Comparison of ENCODE assay signal across 9 mouse cellular contexts in the genomic region with DNA sequence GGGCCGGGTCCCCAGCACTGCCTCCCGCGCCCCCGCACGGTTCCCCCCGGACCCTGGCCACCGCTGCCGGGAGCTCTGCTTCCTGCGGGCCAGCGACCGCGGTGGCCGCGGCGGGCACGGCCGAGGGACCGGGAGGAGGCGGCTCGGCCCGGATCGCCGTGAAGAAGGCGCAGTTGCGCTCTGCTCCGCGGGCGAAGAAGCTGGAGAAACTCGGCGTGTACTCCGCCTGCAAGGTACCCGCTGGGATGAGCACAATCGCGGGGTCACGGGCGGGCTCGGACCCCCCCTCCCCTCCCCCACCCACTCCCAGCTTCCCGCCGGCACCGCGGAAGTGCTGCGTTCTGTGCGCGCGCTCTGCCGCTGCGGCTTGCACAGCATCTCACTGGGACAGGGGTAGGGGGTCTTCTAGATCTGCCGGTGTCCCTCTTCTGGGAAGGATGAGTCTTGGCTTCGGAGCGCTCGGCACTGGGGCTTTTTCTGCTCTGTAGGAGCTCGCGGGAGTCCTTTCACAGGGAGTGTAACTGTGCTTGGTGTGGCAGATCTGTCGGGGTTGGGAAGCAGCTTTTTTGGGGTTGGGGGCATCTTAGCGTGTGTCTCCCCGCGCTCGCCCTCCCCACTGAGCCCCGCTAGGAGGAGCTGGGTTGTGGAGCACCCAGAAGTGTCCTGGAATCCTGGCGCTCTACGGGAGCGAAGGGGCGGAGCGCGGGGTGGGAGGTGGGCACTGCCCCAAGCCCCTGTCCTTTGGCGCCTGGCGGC. TPM values are rescaled to one million over a fixed set of nuclear protein-coding genes. Genes with fewer than 3 reads are reported as not detected.
A peak's percentile ranks its signal among the peaks of the same experiment; 100 is the strongest.
DNase-seq lines count a peak whose midpoint lies in the region; ATAC-seq and TF ChIP-seq lines count a peak whose summit lies in the region.
"Had no signal": no experiment of that assay in that cellular context is flagged by ENCODE, and none has a peak within 500 bp of the region (broad histone marks: within the 10 kb centered on the region; RNA-seq: fewer than 3 reads in every experiment).

No protein-coding gene starts in this region.

- peak overlapping the region; percentile 91 for H3K4me3 ChIP-seq in forebrain, embryonic 16.5 days (replicated peaks; ENCODE audit: low read length)
- H3K4me3 ChIP-seq in hindbrain, embryonic 14.5 days (replicated peaks; ENCODE audit: low read length), result peak overlapping the region; percentile 94
- peak overlapping the region; percentile 90 for H3K4me3 ChIP-seq in midbrain, embryonic 10.5 days

- ATAC-seq in Patski, result peak; percentile 36
- peak; percentile 77 for ATAC-seq in forebrain, embryonic 16.5 days
- ATAC-seq in hindbrain, embryonic 14.5 days (ENCODE audit: low FRiP score), result peak; percentile 76
- no peak for ATAC-seq in inflammation-experienced regulatory T-cells, adult 6 months

- POLR2A ChIA-PET in Patski (lab: Charles Lee), result interaction anchor here (0.9 to 1.6 kb wide), 4 partner anchors 20 to 70 kb away, joined by 3 to 9 read pairs (median 3); no protein-coding TSS in a partner anchor

- H3K9ac ChIP-seq in forebrain, embryonic 16.5 days (replicated peaks; ENCODE audit: low read depth, low read length), result peak overlapping the region; percentile 94
- peak overlapping the region; percentile 95 for H3K9ac ChIP-seq in hindbrain, embryonic 14.5 days

- intact Hi-C loops in left cerebral cortex, postnatal 4 days (cut with DNase I), result loop anchor here (5.0 kb wide), 1 partner anchor 70 kb away; no protein-coding TSS in a partner anchor

- CTCF ChIA-PET in Patski (lab: Charles Lee), result interaction anchor here (1.0 to 4.1 kb wide), 4 partner anchors 11 to 78 kb away, joined by 3 to 24 read pairs (median 5); no protein-coding TSS in a partner anchor

- H3K27me3 ChIP-seq in Patski, result no peaks in the 10 kb centered on the region
- no peaks in the 10 kb centered on the region for H3K27me3 ChIP-seq in forebrain, embryonic 16.5 days (replicated peaks; ENCODE audit: control insufficient read depth, insufficient read depth, low read length)
- no peaks in the 10 kb centered on the region for H3K27me3 ChIP-seq in hindbrain, embryonic 14.5 days (ENCODE audit: control insufficient read depth, insufficient read depth, low read length)
- H3K27me3 ChIP-seq in midbrain, embryonic 10.5 days (ENCODE audit: low read depth, poor library complexity, severe bottlenecking), result no peaks in the 10 kb centered on the region

- H3K4me1 ChIP-seq in forebrain, embryonic 16.5 days (replicated peaks; ENCODE audit: control insufficient read depth, insufficient read depth, low read length), result peaks cover 29% of the 10 kb centered on the region
- peaks cover 29% of the 10 kb centered on the region for H3K4me1 ChIP-seq in hindbrain, embryonic 14.5 days (replicated peaks; ENCODE audit: control insufficient read depth, insufficient read depth, low read length)
- H3K4me1 ChIP-seq in midbrain, embryonic 10.5 days, result peaks cover 38% of the 10 kb centered on the region

- H3K27ac ChIP-seq in forebrain, embryonic 16.5 days (ENCODE audit: low read length), result peak overlapping the region; percentile 96
- H3K27ac ChIP-seq in hindbrain, embryonic 14.5 days, result peak overlapping the region; percentile 96
- H3K27ac ChIP-seq in midbrain, embryonic 10.5 days (replicated peaks), result peak overlapping the region; percentile 99

- no peaks in the 10 kb centered on the region for H3K36me3 ChIP-seq in forebrain, embryonic 16.5 days (ENCODE audit: control insufficient read depth, insufficient read depth)
- H3K36me3 ChIP-seq in hindbrain, embryonic 14.5 days (replicated peaks; ENCODE audit: control insufficient read depth, insufficient read depth), result no peaks in the 10 kb centered on the region
- no peaks in the 10 kb centered on the region for H3K36me3 ChIP-seq in midbrain, embryonic 10.5 days

- TF ChIP-seq CTCF in Patski (IDR thresholded peaks at IDR 0.05), result peak; percentile 43

- in situ Hi-C loops in Patski (cut with MboI; ENCODE audit: low pct_unique_long_range_greater_than_20kb), result no loop called here

- no peak for DNase-seq in Patski (ENCODE audit: low read depth, low spot score)
- peak; percentile 59 to 77 for DNase-seq in cerebellum, adult 18-20 months
- peak; percentile 57 for DNase-seq in hindbrain, embryonic 14.5 days (ENCODE audit: low spot score)
- DNase-seq in left cerebral cortex, postnatal 4 days, result peak; percentile 46
- DNase-seq in midbrain, embryonic 10.5 days (ENCODE audit: low spot score), result peak; percentile 76
- peak; percentile 60 for DNase-seq in spleen, adult 12 weeks (ENCODE audit: low spot score)

- no peaks in the 10 kb centered on the region for H3K9me3 ChIP-seq in forebrain, embryonic 16.5 days (ENCODE audit: control insufficient read depth, low read length)
- no peaks in the 10 kb centered on the region for H3K9me3 ChIP-seq in hindbrain, embryonic 14.5 days (ENCODE audit: control insufficient read depth, low read length)
- no peaks in the 10 kb centered on the region for H3K9me3 ChIP-seq in midbrain, embryonic 10.5 days (replicated peaks)

- H3K4me2 ChIP-seq in forebrain, embryonic 16.5 days (ENCODE audit: low read length), result peak overlapping the region; percentile 88
- H3K4me2 ChIP-seq in hindbrain, embryonic 14.5 days (replicated peaks), result peak overlapping the region; percentile 84

- WGBS in forebrain, embryonic 16.5 days, result under 1% methylated on average over 40 of the region's 67 CpGs
- WGBS in hindbrain, embryonic 14.5 days, result under 1% methylated on average over 58 of the region's 67 CpGs
- under 1% methylated on average over 57 of the region's 67 CpGs for WGBS in midbrain, embryonic 10.5 days

RNA-seq across cellular contexts. Expression of a gene that starts 0.9 kb away (rescaled TPM):
- polyA plus RNA-seq in Patski (2021), result 53.3 TPM
- polyA plus RNA-seq in forebrain, embryonic 16.5 days (2015; fragmentation: Nextera tagmentation; extraction: Ambion mirVana), result 6.0 and 6.2 TPM in 2 replicates
- 8.2 and 8.5 TPM in 2 replicates for polyA plus RNA-seq in hindbrain, embryonic 14.5 days (2014; fragmentation: Nextera tagmentation; extraction: Ambion mirVana)
- 10 to 100 TPM; 14.2 to 14.4 TPM for total RNA-seq in left cerebral cortex, postnatal 4 days (2021)
- 2.6 and 3.1 TPM in 2 replicates for polyA plus RNA-seq in midbrain, embryonic 10.5 days (2016; fragmentation: Nextera tagmentation; extraction: Ambion mirVana)
- polyA plus RNA-seq in inflammation-experienced regulatory T-cells, adult 6 months (2017; shearing (Covaris generic)), result 10 to 100 TPM; 11.4 to 28.7 (median 18.1) TPM

RNA-seq across cellular contexts. Expression of a gene that starts 28.3 kb away (rescaled TPM):
- 0.12 TPM for polyA plus RNA-seq in Patski (2021)
- polyA plus RNA-seq in forebrain, embryonic 16.5 days (2015; fragmentation: Nextera tagmentation; extraction: Ambion mirVana), result 0.25 and 0.51 TPM in 2 replicates
- polyA plus RNA-seq in hindbrain, embryonic 14.5 days (2014; fragmentation: Nextera tagmentation; extraction: Ambion mirVana), result 0.48 and 0.60 TPM in 2 replicates
- total RNA-seq in left cerebral cortex, postnatal 4 days (2021), result not detected
- 0.15 and 0.29 TPM in 2 replicates for polyA plus RNA-seq in midbrain, embryonic 10.5 days (2016; fragmentation: Nextera tagmentation; extraction: Ambion mirVana)
- polyA plus RNA-seq in inflammation-experienced regulatory T-cells, adult 6 months (2017; shearing (Covaris generic)), result 1 to 10 TPM in 1 of 3 experiments, under 1 TPM in 2; 0.71 to 1.2 (median 0.97) TPM
- total RNA-seq: layer of hippocampus, adult 8-10 months had no signal
